Mouse (Mus musculus): Measurements from ENCODE around the gene Gm3239. TPM values are rescaled to one million over a fixed set of nuclear protein-coding genes. Genes with fewer than 3 reads are reported as not detected.

Gm3239 gene
- polyA plus RNA-seq (2021; fragmentation: Nextera tagmentation) = 0.25 and 0.34 TPM in 2 replicates
- long read RNA-seq, experiment 1 = 0 reads
- long read RNA-seq, experiment 2, partial matches to known transcripts = 0 of 4 reads
- long read RNA-seq, experiment 2, other reads (novel, unspliced or antisense) = 4 of 4 reads

DNA sequence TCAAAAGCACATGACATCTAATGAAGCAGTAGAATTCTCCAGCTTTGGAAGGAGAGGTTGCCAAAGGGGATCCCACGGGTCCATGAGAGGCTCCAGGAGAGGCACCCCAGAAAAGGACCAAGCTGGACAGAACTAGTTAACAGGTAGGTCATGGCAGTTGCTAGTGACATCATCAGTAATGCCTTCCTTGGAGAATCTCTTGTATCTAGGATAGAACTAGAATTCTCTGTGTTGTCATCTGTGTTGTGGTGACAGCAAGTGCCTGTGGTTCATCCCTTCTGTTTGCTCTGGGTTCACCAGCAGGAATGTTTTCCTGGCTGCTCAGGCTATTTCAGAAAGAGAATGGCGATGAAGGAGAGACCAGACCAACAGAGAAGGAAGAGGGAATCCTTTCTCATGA is at the start of gene Gm3239:
Gene Gm3239, plus strand, starts transcription at position 301 of the 400 bp plus-strand sequence.

DNA sequence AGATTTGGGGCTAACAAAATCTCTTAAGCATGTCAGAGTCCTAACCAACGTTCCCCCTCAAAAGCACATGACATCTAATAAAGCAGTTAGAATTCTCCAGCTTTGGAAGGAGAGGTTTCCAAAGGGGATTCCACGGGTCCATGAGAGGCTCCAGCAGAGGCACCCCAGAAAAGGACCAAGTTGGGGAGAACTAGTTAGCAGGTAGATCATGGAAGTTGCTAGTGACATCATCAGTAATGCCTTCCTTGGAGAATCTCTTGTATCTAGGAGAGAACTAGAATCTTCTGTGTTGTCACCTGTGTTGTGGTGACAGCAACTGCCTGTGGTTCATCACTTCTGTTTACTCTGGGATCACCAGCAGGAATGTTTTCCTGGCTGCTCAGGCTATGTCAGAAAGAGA is 31.9 kb upstream of the Gm3239 start, which contains the start of gene Gm8159:
Gene Gm8159, plus strand, starts transcription at position 301 of the 400 bp plus-strand sequence.

DNA sequence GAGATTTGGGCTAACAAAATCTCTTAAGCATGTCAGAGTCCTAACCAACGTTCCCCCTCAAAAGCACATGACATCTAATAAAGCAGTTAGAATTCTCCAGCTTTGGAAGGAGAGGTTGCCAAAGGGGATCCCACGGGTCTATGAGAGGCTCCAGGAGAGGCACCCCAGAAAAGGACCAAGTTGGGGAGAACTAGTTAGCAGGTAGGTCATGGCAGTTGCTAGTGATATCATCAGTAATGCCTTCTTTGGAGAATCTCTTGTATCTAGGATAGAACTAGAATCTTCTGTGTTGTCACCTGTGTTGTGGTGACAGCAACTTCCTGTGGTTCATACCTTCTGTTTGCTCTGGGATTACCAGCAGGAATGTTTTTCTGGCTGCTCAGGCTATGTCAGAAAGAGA is 44.9 kb downstream of the Gm3239 start, which contains the start of gene Gm7876:
Gene Gm7876, plus strand, starts transcription at position 301 of the 400 bp plus-strand sequence.

Other genes with a start within 250 kb of the Gm3239 start
- 0.25 and 0.33 TPM in 2 replicates for gene Gm3164, start 248.7 kb upstream of the Gm3239 start, polyA plus RNA-seq (2021; fragmentation: Nextera tagmentation)
- not detected in 2 replicates for gene Gm3173, start 233.2 kb upstream of the Gm3239 start, polyA plus RNA-seq (2021; fragmentation: Nextera tagmentation)
- not detected in 2 replicates for gene Gm3182, start 182.4 kb upstream of the Gm3239 start, polyA plus RNA-seq (2021; fragmentation: Nextera tagmentation)
- gene Gm3047, start 108.8 kb upstream of the Gm3239 start, polyA plus RNA-seq (2021; fragmentation: Nextera tagmentation) = not detected in 2 replicates
- not detected in 2 replicates for gene Gm8159, start 31.8 kb upstream of the Gm3239 start, polyA plus RNA-seq (2021; fragmentation: Nextera tagmentation)
- gene Gm7876, start 45.0 kb downstream of the Gm3239 start, polyA plus RNA-seq (2021; fragmentation: Nextera tagmentation) = not detected in 2 replicates
- 0.21 and 0.45 TPM in 2 replicates for gene Gm3252, start 62.6 kb downstream of the Gm3239 start, polyA plus RNA-seq (2021; fragmentation: Nextera tagmentation)
- gene Gm9602, start 112.1 kb downstream of the Gm3239 start, polyA plus RNA-seq (2021; fragmentation: Nextera tagmentation) = not detected in 2 replicates
- not detected in 2 replicates for gene Gm3269, start 173.9 kb downstream of the Gm3239 start, polyA plus RNA-seq (2021; fragmentation: Nextera tagmentation)
- 0.21 TPM in 1 of 2 replicates, not detected in the other for gene Gm3264, start 191.4 kb downstream of the Gm3239 start, polyA plus RNA-seq (2021; fragmentation: Nextera tagmentation)
- not detected in 2 replicates for gene Gm3278, start 228.2 kb downstream of the Gm3239 start, polyA plus RNA-seq (2021; fragmentation: Nextera tagmentation)